Mouse (Mus musculus): ENCODE data around the gene Banf1.

Gene Banf1

DNA sequence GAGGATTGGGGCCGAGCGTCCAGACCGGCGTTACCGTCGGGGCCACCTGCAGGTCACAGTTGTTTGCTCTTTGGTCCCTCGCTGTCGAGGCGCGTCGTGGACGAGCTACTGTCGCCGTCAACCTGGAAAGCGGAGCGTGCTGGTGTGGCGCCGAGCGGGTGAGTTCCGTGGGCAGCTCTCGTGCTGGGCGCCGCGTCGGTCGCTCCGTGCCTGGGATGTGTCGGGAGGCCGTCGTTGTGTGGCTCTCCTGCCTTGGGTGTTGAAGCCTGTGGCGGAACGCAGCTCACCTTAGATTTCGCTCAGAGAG is at the start of gene Banf1:
Gene Banf1 (minus strand): TSS at position 116 of the 307 bp plus-strand sequence.
- WGBS = 1% methylated on average over 33 of the region's 33 CpGs

DNA sequence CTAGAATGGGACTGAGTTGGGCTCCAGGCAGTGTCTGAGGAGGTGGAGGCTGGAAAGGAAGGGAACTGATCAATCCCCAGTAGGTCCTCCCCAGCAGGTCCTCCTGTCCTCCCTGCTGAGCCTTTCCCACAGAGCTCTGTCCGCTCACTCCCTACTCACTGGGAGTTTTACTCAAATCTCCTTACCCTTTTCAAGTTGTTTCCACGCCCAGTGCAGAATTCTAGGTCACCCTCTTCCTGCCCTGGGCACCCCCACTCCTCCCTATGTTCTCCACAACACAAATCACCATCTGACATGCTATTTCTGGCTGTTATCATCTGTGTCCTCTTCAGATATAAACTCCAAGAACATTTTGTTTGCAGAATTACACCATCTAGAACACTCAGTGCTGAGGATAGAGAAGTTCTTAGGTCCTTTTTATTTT is 47.6 kb upstream of the Banf1 start:
- 63% methylated on average over 2 of the region's 2 CpGs for WGBS

DNA sequence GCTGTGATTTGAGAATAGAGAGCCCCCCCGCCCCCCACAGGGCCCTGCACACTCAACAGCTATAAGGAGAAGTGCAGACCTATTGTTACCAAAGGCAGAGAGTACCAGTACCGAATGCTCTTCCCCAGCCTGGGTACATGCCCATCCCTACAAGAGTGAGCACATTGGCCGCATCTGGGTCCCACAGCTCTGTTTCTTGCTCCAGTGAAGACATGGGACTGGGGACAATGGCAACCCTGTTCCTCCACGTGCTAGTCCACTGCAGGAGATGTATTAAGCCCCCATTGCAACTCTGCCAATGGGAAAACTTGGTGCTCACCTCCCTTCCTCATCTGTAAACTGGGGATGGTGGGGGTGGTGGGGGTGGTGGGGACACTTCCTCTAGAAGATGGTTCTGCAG is 46.9 kb upstream of the Banf1 start:
- 65% methylated on average over 4 of the region's 4 CpGs for WGBS

DNA sequence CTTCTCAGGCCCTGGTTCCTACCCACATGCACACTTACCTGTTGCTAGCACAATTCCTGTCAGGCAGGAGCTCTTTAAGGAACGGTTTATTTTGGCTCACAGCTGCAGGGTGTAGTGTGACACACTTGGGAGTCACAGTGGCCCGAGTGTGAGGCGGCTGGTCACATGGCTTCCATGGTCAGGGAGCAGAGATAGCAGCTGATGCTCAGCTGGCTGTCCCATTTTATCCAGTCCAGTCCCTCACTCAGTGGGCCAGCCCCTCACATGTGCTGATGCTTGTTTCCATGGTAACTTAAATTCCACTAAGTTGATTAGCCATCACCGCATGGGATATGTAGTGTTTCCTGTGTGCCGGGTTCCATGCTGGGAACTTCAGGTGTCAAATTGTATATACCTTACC is 45.0 kb upstream of the Banf1 start:
- 42% methylated on average over 5 of the region's 5 CpGs for WGBS

DNA sequence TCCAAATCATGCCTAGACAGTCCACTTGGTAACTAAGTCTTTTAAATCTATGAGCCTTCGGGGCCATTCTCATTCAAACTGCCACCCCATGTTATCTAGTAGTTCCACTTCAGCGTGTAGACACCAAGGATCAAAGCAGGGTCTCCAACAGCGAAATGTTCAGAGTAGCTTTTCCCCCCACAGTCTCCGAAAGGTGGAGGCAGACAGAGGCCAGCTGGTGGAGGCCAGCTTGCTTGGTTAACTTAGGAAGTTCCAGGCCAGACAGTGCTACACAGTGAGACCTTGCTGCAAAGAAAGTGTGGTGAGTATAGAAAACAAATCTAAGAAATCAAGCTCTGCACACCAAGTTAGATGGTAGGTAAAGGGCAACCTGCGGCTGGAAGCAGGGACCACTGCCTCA is 43.7 kb upstream of the Banf1 start:
- 92% methylated on average over 5 of the region's 5 CpGs for WGBS

DNA sequence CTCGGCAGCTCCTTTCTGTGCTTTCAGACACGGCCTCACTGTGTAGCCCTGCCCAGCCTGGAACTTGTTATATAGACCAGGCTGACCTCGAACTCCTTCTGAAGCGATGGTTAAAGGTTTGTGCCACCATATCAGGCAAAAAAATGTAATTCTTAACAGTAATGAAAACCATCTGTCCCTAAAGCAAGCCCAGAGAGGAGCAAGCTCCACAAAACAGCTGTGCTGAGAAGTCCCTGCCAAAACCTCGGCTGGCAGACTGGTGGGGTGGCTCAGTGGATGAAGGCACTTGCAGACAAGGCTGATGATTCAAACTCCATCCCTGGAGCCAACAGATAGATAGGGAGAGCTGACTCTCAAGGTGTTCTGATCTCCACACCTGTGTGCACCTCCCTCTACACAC is 42.1 kb upstream of the Banf1 start:
- WGBS = 58% methylated on average over 5 of the region's 5 CpGs

DNA sequence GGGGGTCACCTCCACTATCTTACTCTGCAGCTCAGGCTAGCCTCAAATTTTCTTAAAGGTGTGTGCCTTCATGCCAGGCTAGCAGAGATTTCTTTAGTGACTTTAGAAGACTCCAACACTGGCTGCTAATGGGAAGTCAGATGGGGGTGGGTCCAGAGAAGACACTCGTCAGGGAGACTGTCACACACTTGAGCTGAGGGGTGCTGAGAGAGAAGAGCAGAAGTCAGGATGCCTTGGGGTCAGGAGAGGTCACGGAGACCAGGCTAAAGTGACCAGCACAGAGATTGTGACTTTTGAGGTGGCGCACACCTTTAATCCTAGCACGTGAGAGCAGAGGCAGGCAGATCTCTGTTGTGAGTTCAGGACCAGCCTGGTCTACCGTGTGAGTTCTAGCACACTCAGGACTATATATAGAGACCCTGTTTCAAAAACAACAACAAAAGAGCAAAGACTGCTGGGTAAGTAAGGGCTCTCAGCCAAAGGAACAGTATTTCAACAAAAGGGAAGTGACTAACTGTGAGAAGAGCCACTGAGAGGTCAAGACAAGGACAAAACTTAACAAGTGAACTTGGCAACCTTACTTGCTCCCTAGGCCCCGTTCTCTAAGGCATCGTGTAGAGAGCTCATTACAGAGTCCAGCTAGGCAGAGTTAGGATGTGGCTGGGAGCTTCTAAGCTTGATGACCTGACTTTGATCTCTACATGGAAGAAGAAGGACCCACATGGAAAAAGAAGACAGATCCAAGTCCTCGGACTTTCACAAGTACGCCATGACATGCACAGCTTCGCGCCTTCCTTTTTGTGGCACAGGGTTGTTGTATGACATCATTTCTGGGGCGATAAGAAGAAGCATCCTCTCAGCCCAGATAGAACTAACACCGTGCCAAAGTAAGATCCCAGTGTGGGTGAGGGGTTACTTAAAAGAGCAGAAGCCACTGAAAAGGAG is 41.4 kb upstream of the Banf1 start:
- WGBS = 61% methylated on average over 13 of the region's 13 CpGs

DNA sequence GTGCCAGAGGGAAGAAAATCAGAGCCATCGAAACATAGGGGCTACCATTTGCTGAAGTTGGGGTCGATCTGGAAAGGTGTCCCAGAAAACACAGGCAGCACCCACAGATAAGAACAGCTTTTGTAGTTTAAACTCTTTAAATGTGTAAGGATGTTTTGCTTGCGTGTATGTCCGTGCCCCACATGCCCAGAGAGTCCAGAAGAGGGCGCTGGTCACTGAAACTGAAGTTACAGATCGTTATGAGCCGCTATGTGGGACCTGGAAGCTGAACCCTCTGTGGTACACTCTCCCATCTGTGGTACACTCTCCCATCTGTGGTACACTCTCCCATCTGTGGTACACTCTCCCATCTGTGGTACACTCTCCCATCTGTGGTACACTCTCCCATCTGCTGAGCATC is 40.2 kb upstream of the Banf1 start:
- 14% methylated on average over 7 of the region's 7 CpGs for WGBS

DNA sequence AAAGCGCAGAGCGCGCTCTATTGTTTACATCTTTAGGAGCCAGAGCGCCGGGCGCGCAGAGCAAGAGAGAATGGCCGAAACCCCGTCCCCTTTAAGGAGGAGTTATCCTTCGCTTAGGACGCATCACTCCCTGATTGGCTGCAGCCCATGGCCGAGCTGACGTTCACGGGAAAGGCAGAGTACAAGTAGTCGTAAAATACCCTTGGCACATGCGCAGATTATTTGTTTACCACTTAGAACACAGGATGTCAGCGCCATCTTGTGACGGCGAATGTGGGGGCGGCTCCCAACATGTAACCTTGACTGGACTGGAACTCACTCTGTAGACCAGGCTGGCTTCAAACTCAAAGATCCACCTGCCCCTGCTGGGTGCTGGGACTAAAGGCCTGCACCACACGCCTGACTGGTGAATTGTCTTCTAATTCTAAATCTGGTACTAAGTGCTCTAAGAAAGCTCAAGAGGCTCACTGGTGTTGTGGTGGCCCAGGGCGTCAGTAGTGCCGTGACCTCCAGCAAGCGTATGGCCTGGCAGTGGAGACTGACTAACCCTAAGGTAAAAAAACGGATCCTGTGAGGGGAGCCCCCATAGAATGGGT is 39.7 kb upstream of the Banf1 start:
- WGBS = 27% methylated on average over 25 of the region's 25 CpGs

DNA sequence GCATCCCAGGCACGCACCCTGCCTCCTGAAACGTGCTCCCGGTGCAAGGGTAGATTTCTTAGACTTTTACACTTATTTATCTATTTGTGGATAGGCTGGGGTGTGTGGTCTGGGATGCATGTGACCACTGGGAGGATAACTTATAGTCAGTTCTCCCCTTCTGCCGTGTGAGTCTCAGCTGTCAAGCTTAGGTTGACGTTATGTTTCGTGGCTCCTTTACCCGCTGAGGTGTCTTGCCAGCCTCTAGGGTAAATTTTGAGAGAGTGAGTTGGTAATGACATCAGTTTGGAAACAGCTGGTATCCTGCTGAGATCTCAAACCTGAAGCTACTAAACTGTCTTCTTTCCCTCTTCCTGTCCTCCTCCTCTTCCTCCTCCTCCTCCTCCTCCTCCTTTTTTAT is 39.0 kb upstream of the Banf1 start:
- WGBS = 24% methylated on average over 7 of the region's 7 CpGs

DNA sequence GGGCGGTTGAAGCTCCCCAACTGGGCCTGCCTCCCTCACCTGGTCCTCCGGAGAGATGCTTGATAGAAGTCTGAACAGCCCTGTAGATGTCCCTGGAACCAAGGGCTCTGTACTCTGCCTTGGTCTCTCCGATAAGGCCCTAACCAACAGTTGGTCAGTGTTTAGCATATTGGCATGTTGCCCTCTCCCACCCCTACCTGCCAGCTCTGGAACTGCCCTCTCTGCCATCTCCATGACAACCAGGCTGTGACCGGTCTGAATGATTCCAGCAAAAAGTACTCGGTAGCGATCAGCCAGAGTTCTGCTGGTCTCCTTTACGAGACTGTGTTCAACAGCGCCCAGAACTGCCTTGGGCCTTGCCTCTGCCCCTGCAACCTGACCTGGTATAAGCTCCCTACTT is 35.3 kb upstream of the Banf1 start, which contains the start of gene Tsga10ip:
Gene Tsga10ip (minus strand): TSS at position 234 of the 400 bp plus-strand sequence.
- WGBS = 79% methylated on average over 8 of the region's 8 CpGs

DNA sequence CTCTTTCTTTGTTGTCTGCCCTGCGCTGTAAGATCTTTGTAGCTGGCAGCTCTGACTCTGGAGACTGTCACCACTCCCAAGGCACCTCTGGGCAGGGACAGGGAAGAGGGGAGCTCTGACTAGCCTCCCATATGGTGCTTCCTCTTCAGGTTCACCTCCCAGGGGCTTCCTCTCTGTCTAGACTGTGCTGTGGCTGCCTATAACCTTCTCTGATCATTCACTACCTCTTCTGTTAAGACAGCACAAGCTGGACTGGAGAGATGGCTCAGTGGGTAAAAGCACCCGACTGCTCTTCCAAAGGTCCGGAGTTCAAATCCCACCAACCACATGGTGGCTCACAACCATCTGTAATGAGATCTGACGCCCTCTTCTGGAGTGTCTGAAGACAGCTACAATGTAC is 34.1 kb upstream of the Banf1 start:
- WGBS = 76% methylated on average over 4 of the region's 4 CpGs

DNA sequence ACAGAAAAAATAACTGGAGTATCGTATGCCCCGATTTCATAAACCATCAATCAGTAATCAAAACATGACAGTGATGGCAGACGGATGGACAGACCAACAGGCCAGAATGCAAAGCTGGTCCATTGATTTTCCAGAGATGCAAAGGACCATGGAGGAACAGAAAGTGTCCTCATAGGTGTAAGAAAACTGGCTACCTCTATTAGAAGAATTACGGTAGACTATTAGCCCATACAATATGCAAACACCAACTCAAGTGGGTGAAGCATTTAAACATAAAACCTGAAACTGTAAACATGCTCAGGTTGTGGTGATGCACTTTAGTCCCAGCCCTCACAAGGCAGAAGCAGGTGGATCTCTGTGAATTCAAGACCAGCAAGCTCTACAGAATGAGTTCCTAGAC is 28.4 kb upstream of the Banf1 start:
- WGBS = 75% methylated on average over 4 of the region's 4 CpGs

DNA sequence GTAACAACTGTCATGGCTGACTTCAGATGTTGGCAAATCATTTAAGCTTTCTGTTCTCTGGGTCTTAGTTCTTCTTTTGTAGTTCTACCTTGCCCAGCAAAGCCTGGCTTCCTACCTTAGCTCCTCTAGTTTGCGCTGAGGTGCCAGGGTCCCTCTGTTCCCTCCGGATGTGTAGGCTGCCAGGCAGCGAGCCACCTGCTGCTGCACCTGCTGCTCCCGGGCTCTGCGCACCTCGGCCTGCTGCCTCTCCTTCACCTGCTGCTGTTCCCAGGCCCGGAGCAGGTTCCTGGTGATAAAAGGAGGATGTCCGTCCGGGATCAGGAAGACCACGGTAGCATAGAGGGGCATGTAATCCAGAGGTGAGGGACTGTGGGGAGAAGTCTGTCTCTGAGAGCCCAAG is 27.2 kb upstream of the Banf1 start:
- 61% methylated on average over 10 of the region's 10 CpGs for WGBS

DNA sequence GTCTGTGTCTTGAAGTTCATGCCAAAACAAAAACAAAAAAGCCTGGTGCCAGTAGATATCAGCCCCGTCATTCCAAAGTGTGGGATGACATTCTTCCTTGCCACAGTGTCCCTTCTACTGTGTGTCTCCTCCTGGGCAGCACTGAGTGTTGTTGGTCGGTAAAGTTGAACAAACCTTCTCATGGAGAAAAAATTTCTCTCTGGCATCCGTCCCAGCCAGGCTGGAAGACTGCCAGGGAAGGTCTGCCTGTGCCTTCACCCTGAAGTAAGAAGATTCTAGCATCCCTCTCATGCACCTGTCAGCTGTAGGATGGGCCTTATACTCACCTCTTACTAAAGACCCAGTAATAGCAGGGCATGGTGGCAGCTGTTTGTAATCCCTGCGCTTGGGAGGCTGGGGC is 25.9 kb upstream of the Banf1 start:
- 35% methylated on average over 4 of the region's 4 CpGs for WGBS

DNA sequence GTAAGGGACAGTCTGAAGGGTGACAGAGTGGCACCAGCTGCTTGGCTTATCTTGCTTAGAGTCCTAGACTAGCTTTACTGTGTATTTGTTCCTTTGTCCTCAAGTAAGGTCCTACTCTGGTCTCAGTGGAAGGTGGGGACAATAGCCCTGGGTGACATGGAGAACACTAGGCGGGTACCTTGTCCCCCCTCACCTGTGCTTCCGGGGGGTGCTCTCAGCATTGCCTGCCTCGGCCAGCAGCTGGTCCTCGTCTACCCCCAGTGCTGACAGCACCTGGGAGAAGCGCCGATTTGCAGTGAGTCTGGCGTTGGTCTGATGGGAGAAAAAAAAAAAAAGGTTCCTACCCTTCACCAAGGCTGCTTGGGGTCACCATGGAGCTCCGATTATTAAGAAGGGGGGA is 23.4 kb upstream of the Banf1 start:
- 90% methylated on average over 8 of the region's 8 CpGs for WGBS

DNA sequence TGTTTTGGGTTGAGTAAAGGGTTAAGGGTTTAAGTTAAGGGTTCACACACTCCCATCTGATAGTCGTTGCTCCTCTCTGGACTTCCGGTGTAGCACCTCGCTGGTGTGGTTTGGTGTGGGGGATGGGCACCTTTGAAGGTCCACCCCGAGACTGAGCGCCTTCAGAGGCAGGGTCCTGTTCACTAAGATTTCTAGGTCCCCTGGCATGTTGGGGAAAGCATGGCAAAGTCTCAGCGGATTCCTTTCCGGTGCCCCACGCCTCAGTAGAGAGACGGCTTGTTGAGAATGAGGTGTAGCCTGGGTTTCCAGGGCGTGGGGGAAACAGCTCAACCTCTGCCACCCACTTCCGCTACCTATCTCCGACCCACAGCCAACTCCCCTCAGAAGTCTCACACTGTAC is 22.7 kb upstream of the Banf1 start:
- WGBS = 50% methylated on average over 12 of the region's 12 CpGs

DNA sequence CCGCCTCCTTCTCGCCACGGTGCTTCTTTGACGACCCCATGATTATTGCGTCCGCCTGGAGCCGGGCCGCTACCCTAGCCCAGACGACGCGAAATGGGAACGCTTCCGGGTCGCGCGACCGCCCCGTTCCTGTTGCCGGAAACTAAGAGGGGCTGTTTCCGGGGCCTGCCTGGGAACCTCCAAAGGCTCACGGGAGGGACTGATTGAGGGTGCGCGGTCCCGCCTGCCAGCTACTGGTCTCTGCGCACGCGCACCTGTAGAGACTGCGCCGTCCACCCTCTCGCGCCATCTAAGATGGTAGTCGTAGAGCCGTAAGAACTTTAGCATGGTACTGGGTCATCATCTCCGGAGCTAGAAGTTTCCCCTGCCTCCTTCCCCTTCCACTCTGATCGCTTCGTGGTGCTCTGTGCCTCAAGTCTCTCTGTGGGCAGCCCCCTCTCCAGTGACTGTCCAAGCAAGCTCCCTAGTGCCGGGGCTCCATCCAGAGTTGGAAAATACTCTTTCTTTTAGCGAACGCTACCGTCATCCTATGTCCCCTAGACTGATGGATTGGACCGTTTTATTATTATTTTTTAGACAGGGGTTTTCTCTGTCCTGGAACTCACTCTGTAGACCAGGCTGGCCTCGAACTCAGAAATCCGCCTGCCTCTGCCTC is 21.7 kb upstream of the Banf1 start, which contains the start of gene Sart1:
Gene Sart1 (minus strand): TSS at position 116 of the 655 bp plus-strand sequence.
- WGBS = under 1% methylated on average over 43 of the region's 43 CpGs

DNA sequence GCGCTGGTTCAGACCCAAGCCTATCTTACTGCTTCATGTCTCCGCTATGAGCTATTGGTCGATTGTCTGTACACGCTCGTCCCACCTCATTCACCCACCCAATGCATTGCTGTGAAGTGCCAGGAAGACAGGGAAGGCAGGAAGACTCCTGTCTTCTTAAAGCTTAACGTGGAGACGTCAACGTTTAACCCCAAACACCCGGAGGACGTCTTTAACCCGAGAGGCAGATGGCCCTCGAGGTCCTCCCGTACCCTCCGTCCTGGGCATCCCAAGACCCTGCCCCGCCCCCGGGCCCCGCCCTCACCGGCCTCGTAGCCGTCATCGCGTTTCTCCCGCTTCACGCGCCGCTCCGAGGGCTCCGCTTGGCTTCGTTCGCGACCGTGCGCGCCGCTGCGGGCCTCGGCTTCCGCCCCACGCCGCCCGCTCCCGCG is 21.1 kb upstream of the Banf1 start:
- WGBS = under 1% methylated on average over 43 of the region's 43 CpGs

DNA sequence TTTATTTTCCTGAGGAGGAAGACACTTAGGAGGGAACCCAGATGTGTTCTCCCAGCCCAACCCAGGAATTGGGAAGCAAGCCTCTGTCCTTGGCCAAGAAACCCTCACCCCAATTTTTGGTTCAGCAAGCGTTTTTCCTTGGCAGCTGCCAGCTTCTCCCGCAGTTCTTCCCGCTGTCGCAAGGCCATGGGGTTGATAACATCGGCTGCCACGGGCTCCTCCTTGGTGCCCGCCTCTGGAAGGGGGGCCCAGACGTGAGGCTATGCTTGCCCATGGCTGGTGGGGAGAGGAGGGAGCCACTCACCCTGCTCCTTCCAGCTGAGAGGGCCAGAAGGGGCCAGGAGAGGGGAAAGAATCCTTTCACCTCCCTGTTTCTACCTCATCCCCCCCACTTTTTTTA is 17.7 kb upstream of the Banf1 start:
- whole genome bisulfite sequencing = 87% methylated on average over 8 of the region's 8 CpGs

DNA sequence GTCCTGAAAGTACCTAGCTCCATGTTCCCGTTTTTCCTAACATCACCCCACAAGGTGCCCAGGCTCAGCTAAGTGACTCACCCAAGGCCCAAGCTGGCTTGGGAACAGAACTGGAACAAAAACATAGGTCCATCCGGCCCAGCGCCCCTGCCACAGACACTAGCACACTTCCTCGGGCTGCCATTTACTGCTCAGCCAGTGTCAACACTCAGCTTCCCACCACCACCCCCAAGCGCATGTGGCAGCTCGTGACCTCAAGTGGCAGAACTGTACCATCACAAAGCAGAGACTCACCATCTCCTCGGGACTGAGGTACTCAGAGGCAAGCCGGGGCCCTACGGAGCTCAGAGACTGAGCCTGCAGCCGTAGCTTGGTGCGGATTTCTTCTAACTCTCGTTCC is 16.4 kb upstream of the Banf1 start:
- 91% methylated on average over 12 of the region's 12 CpGs for WGBS

DNA sequence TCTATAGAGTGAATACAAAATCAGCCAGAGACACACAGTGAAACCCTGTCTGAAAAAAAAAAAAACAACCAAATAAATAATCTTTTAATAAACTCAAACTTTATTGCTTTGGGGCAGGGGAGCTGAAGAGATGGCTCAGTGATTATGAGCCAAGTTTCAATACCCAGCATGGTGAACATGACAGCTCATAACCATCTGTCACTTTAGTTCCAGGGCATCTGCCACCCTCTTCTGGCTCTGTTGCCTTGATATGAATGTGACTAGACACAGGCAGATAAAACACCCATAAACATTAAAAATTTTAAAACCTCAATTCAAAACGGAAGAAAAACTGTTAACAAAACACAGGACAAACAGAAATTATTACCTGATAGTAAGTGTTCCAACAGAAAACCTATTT is 10.5 kb upstream of the Banf1 start:
- 82% methylated on average over 1 of the region's 1 CpGs for WGBS

DNA sequence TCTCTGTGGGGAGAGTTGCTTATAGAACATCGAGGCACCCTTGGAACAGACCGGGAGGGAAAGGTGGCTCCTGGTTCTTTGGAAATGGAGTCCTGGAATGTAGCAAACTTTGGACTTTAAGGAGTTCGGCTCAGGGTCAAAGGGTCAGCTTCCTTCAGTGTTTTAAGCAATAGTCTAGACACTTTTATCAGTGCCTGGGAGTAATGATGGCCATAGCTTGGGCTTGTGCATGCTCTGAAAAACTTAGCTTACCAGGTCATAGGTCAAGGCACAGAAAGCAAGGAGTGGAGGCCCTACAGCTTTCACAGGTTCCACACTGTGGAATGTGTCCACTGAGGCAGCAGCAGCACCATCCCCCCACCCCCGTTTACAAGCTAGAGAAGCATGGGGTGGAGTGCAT is 7.8 kb upstream of the Banf1 start:
- WGBS = 75% methylated on average over 4 of the region's 4 CpGs
